Mouse (Mus musculus) lung, adult 2 months (tissue): ENCODE data around the gene Theg.

Source experiments
- CTCF ChIP-seq: fragments of 200-500 bp; IDR thresholded peaks from 2 replicates; pipeline ENCODE4 v1.5.1; 2011; ENCODE audit warnings: mild to moderate bottlenecking, low read length, control low read depth; ENCODE audit not compliant: insufficient read depth
- POLR2A ChIP-seq: fragments of 200-500 bp; IDR thresholded peaks from 2 replicates; pipeline ENCODE4 v1.6.1; 2011; ENCODE audit warnings: low read depth, mild to moderate bottlenecking, control low read depth, low read length, borderline replicate concordance; ENCODE audit errors: extremely low read depth

GRCm38 (mm10) chr10:79594111-79594510 is 7.0 kb upstream of the Theg start:
- TF ChIP-seq POLR2A (no peak), CTCF (no peak)
